Mouse (Mus musculus) heart, embryonic 14.5 days (tissue): ENCODE data around the gene Adamts9. TPM values are rescaled to one million over a fixed set of nuclear protein-coding genes. Genes with fewer than 3 reads are reported as not detected.

Experiments
- ATAC-seq: fragments of 200-750 bp; cut with Nextera tagmentation; 2 replicates; pipeline ENCODE4 v1.8.0; 2017; ENCODE audit warnings: low read depth, moderate TSS enrichment; ENCODE audit not compliant: insufficient number of reproducible peaks, insufficient read depth, low FRiP score
- H3K27ac ChIP-seq, 2 experiments: fragments of 200-500 bp in 1 of 2; fragments of 300-500 bp in 1 of 2; sonication (generic) in 1 of 2; replicated peaks in 1 of 2; 2 replicates each; pipeline ENCODE4 v1.5.1; 2012 to 2014; ENCODE audit warnings: low read depth in 2 of 2, low read length in 2 of 2, control low read depth in 1 of 2, mild to moderate bottlenecking in 1 of 2, mixed read lengths in 1 of 2; ENCODE audit not compliant: control insufficient read depth in 1 of 2, insufficient read depth in 1 of 2
- H3K27me3 ChIP-seq: fragments of 300-500 bp; sonication (generic); 2 replicates; pipeline ENCODE4 v1.6.1; 2014; ENCODE audit warnings: mild to moderate bottlenecking, low read length, control low read depth; ENCODE audit not compliant: control insufficient read depth, insufficient read depth
- H3K36me3 ChIP-seq: fragments of 300-500 bp; sonication (generic); 2 replicates; pipeline ENCODE4 v1.6.1; 2014; ENCODE audit warnings: mild to moderate bottlenecking, control low read depth, low read length, mixed read lengths; ENCODE audit not compliant: control insufficient read depth, insufficient read depth
- H3K4me1 ChIP-seq, 2 experiments: fragments of 200-500 bp in 1 of 2; fragments of 300-500 bp in 1 of 2; sonication (generic) in 1 of 2; 2 replicates each; pipeline ENCODE4 v1.6.1; 2012 to 2014; ENCODE audit warnings: low read length in 2 of 2, control low read depth in 1 of 2, mixed read lengths in 1 of 2; ENCODE audit not compliant: control insufficient read depth in 2 of 2, insufficient read depth in 2 of 2
- H3K4me2 ChIP-seq: fragments of 300-500 bp; sonication (generic); 2 replicates; pipeline ENCODE4 v1.6.1; 2014; ENCODE audit warnings: mild to moderate bottlenecking, low read length
- H3K4me3 ChIP-seq, 2 experiments: fragments of 200-500 bp in 1 of 2; fragments of 300-500 bp in 1 of 2; sonication (generic) in 1 of 2; 2 replicates each; pipeline ENCODE4 v1.5.1; 2012 to 2014; ENCODE audit warnings: low read length in 2 of 2, mild to moderate bottlenecking in 2 of 2, control low read depth in 1 of 2, low read depth in 1 of 2, moderate library complexity in 1 of 2; ENCODE audit not compliant: control insufficient read depth in 1 of 2, insufficient read depth in 1 of 2
- H3K9ac ChIP-seq: fragments of 300-500 bp; sonication (generic); 2 replicates; pipeline ENCODE4 v1.6.1; 2014; ENCODE audit warnings: mild to moderate bottlenecking, low read length
- H3K9me3 ChIP-seq: fragments of 300-500 bp; sonication (generic); 2 replicates; pipeline ENCODE4 v1.6.1; 2016; ENCODE audit warnings: low read length, control low read depth; ENCODE audit not compliant: control insufficient read depth
- WGBS: fragments of 180-500 bp; shearing (Covaris S2); extraction: QIAGEN DNeasy Blood & Tissue Kit; methylation state at CpG from one replicate; pipeline ENCODE4 v1.1.7; 2014; 5-methylcytosine and 5-hydroxymethylcytosine counted together
- polyA plus RNA-seq: library from polyadenylated mRNA; unstranded; fragments of >200 nt; fragmentation: Nextera tagmentation; extraction: Ambion mirVana; gene quantifications from 2 replicates; pipeline ENCODE4 v1.2.1, GENCODE M21; 2014

The Adamts9 gene
- polyA plus RNA-seq, 1 experiment from 2014 or later: 6.2 TPM

DNA sequence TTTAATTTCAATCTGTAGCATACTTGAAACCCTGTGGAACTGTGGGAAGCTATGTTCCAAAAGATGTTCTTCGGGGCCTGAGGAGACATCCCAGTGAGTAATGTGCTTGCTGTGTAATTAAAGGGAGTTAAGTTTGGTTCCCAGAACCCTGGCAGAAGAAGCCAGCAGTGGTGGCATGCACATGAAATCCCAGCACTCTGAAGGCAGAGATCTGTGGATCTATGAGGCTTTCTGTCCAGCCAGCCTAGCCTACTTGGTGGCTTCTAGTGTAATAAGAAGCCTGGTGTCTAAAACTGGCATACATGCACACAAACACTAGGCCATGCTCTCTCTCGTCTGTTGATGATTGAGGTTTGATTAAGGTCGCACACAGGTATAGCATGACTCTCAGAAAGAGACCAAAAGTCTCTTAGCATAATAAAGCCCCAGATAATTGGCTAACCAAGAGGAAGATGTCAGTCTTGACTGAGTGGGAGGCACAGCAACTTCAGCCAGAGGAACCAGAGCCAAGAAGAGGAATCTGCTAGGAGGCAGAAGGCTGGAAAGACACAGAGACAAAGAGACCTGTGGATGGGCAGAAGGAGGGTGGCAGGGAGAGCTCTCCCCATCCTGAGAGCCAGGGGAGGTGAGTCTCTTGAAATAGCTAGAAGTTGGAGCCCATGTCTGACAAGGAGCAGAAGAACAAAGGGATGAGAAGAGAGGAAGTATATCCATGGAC lies 138.9 kb downstream of the Adamts9 start:
- Histone ChIP-seq H3K9ac (no peak overlapping the region), H3K9me3 (no peaks in the 10 kb centered on the region), H3K36me3 (peaks cover 39% of the 10 kb centered on the region), H3K27me3 (no peaks in the 10 kb centered on the region), H3K4me1 (peaks cover 17% of the 10 kb centered on the region in 2 experiments), H3K4me3 (no peak overlapping the region), H3K27ac (no peak overlapping the region), H3K4me2 (no peak overlapping the region)
- no peak for ATAC-seq
- 82% methylated on average over 3 of the region's 3 CpGs for WGBS

DNA sequence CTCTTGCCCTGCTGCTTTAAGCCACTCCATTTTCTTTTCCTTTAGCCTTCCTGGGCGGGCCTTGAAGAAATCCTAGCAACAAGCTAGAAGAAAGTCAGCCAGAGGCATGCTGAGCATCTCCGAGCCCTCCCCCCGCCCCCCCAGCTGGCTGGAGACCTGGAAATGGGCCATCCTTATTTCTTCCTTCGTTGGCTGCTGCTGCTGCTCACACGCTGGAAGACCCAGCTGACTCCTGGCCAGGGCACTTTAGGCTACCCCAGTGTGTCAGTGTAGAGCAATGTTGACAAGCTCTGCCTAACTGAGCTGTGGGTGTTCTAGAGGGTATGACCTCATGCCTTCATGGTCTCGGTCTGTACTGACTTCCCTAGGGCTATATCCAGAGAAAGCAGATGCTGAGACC lies 140.1 kb downstream of the Adamts9 start:
- Histone ChIP-seq H3K4me1 (peaks cover 15% of the 10 kb centered on the region in 2 experiments), H3K9ac (no peak overlapping the region), H3K4me2 (no peak overlapping the region), H3K9me3 (no peaks in the 10 kb centered on the region), H3K36me3 (peaks cover 35% of the 10 kb centered on the region), H3K4me3 (no peak overlapping the region), H3K27me3 (no peaks in the 10 kb centered on the region), H3K27ac (peak overlapping the region; percentile 16 to 46; a peak in 3 of 4 replicates)
- ATAC-seq: 0 out of 2 replicates have a peak, but pooled peaks have one; percentile 66
- 39% methylated on average over 6 of the region's 6 CpGs for WGBS

DNA sequence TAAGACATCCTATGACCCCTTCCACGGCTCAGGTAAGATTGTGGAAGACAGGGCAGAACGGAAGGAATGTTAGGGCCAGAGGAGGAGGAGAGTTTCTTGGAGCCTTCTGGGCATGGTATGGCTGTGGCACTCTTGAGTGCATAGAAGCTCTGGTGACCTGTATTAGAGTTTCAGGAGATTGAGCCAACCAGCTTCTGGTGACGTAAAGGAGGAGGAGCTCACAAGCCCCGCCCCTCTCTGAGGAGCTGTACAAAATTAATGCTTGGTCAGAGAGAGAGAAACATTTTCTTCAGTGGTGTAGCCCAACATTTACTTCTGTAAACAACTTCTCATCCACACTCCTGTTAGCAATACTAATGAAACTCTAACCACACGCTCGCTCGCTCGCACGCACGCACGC lies 140.9 kb downstream of the Adamts9 start:
- WGBS: 94% methylated on average over 11 of the region's 11 CpGs
- no peaks in the 10 kb centered on the region for H3K27me3 ChIP-seq
- no peak overlapping the region for H3K4me2 ChIP-seq
- H3K9ac ChIP-seq: no peak overlapping the region
- peaks cover 42% of the 10 kb centered on the region for H3K36me3 ChIP-seq
- no peak overlapping the region for H3K4me3 ChIP-seq
- H3K4me1 ChIP-seq: peaks cover 12 to 13% of the 10 kb centered on the region in 2 experiments
- no peak for ATAC-seq
- H3K27ac ChIP-seq: no peak overlapping the region
- H3K9me3 ChIP-seq: no peaks in the 10 kb centered on the region

DNA sequence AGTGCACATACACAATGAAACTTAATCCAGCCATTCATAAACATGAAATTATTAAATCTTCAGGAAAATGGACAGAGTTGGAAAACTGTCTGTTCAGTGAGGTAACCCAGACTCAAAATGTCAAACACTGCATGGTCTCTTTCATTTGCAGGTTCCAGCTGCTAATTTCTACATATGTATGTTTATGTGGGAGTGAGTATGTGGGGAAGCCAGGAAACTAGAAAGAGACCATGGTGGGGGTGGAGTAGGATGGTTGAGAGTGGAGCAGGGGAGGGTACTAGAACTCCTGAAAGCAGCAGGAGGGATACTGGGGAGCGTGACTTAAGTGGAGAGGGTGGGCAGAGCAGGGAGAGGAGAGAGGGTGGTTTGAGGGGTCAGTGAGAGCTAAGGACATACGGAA lies 141.8 kb downstream of the Adamts9 start:
- Histone ChIP-seq H3K4me3 (no peak overlapping the region), H3K27me3 (no peaks in the 10 kb centered on the region), H3K4me2 (no peak overlapping the region), H3K9me3 (no peaks in the 10 kb centered on the region), H3K9ac (no peak overlapping the region), H3K4me1 (peaks cover 12 to 13% of the 10 kb centered on the region in 2 experiments), H3K27ac (no peak overlapping the region), H3K36me3 (peaks cover 45% of the 10 kb centered on the region)
- 73% methylated on average over 2 of the region's 2 CpGs for WGBS
- no peak for ATAC-seq

DNA sequence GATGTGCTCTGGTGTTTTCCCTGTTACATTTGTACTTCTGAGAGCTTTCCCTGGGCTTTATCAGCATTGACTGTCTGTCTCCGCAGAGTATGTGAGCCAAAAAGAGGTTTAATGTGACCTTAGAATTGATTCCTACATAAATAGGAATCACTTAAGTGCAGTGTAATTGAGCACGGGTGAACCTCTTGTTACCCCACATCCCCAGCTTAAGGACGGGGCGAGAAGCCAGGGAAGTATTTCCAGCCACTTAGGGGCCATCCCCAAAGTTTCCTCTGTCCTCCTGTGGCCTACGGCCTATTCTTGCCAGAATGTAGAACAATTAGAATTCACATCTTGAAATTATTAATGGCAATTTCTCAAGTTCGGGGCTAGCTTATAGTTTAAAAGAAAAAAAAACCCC lies 149.5 kb downstream of the Adamts9 start:
- H3K4me3 ChIP-seq: no peak overlapping the region
- no peak overlapping the region for H3K9ac ChIP-seq
- WGBS: 73% methylated on average over 6 of the region's 6 CpGs
- no peak overlapping the region for H3K4me2 ChIP-seq
- ATAC-seq: no peak
- no peaks in the 10 kb centered on the region for H3K9me3 ChIP-seq
- H3K27me3 ChIP-seq: no peaks in the 10 kb centered on the region
- no peaks in the 10 kb centered on the region for H3K4me1 ChIP-seq
- H3K27ac ChIP-seq: no peak overlapping the region
- H3K36me3 ChIP-seq: peaks cover 71% of the 10 kb centered on the region

DNA sequence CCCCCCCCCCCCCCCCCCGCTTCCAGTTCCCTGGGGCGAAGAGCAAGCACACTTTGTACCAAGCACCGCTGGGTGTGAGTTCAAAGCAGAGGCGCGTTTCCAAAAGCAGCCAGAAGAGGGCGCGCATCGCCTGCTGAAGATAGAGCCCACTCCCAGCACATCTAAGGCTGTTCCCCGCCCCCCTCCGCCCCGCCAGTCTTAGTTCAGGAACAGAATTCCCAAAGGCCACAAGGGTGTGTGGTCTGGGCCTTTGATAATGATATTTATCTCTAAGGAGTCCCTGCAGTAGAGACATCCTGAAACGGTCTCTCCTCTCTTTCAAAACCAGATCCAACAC lies 155.9 kb downstream of the Adamts9 start:
- Histone ChIP-seq H3K27me3 (no peaks in the 10 kb centered on the region), H3K36me3 (peaks cover 22% of the 10 kb centered on the region; the same call in 1 of the 2 replicates), H3K4me2 (peak overlapping the region; percentile 62), H3K4me3 (peak overlapping the region in 1 of 2 experiments; percentile 23; a peak in 2 of 4 replicates), H3K9ac (peak overlapping the region; percentile 64; the same call in 1 of the 2 replicates), H3K4me1 (no peaks in the 10 kb centered on the region; a peak in 1 of 4 replicates), H3K27ac (no peak overlapping the region), H3K9me3 (no peaks in the 10 kb centered on the region)
- peak; percentile 40; the same call in 1 of the 2 replicates for ATAC-seq
- under 1% methylated on average over 11 of the region's 12 CpGs for WGBS

DNA sequence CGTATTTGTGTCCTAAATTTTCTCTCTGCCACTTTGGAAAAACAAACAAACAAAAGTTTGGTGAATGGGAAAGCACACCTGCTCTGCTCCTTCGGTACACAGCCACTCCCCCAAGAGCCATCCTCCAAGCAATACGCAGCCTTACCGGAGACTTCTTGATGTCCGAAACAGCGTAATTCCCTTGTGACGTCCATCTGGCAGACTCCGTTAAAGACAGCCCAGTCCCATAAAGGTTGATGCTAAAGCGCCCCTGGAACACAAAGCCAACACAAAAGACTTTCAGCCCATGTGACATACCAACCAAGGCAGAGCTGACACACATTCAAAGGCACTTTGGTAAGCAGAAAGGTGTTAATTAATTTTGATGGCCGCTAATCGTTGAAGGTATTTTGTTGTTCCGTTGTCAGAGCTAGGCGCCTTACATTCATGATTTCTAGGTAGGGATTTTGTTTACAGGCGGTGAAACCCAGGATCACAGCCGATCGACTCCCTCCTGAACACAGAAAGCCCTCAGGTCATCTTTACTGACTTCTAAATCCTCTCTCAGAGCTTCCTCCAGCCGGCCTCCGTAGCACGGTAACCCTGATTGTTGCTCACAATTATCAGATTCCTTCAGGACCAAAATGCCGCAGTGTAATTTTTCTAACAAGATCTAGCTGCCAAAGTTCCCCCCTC lies 156.5 kb downstream of the Adamts9 start:
- H3K4me1 ChIP-seq: no peaks in the 10 kb centered on the region; a peak in 1 of 4 replicates
- H3K4me3 ChIP-seq: peak overlapping the region; percentile 5 to 23; a peak in 3 of 4 replicates
- H3K27me3 ChIP-seq: no peaks in the 10 kb centered on the region
- H3K9ac ChIP-seq: peak overlapping the region; percentile 64
- peak overlapping the region; percentile 62 for H3K4me2 ChIP-seq
- ATAC-seq: no peak
- WGBS: 21% methylated on average over 20 of the region's 20 CpGs
- H3K27ac ChIP-seq: no peak overlapping the region
- no peaks in the 10 kb centered on the region for H3K9me3 ChIP-seq
- peaks cover 19% of the 10 kb centered on the region; the same call in 1 of the 2 replicates for H3K36me3 ChIP-seq
